Mouse (Mus musculus) limb, embryonic 14.5 days (tissue): ENCODE data around the gene Lnx2. TPM values are rescaled to one million over a fixed set of nuclear protein-coding genes. Genes with fewer than 3 reads are reported as not detected.

Source experiments
- ATAC-seq: fragments of 200-750 bp; cut with Nextera tagmentation; 2 replicates; pipeline ENCODE4 v1.8.0; 2017; ENCODE audit warnings: low read depth, moderate number of reproducible peaks, moderate TSS enrichment; ENCODE audit not compliant: low FRiP score
- DNase-seq: peaks from one replicate; pipeline ENCODE4 v3.0.0-alpha.2; 2015; ENCODE audit warnings: low spot score
- H3K27ac ChIP-seq: fragments of 300-500 bp; sonication (generic); replicated peaks from 2 replicates; pipeline ENCODE4 v1.5.1; 2014; ENCODE audit warnings: low read depth, mild to moderate bottlenecking, low read length, moderate library complexity, mixed read lengths
- H3K27me3 ChIP-seq: fragments of 300-500 bp; sonication (generic); 2 replicates; pipeline ENCODE4 v1.6.1; 2014; ENCODE audit warnings: low read length, mixed read lengths; ENCODE audit not compliant: control insufficient read depth, insufficient read depth
- H3K36me3 ChIP-seq: fragments of 300-500 bp; sonication (generic); 2 replicates; pipeline ENCODE4 v1.6.1; 2014; ENCODE audit warnings: mild to moderate bottlenecking, low read length, moderate library complexity, mixed read lengths; ENCODE audit not compliant: control insufficient read depth, insufficient read depth
- H3K4me1 ChIP-seq: fragments of 300-500 bp; sonication (generic); 2 replicates; pipeline ENCODE4 v1.6.1; 2014; ENCODE audit warnings: antibody characterized with exemption, low read length, mixed read lengths; ENCODE audit not compliant: control insufficient read depth, insufficient read depth
- H3K4me2 ChIP-seq: fragments of 300-500 bp; sonication (generic); replicated peaks from 2 replicates; pipeline ENCODE4 v1.6.1; 2014; ENCODE audit warnings: low read depth, mild to moderate bottlenecking, low read length, moderate library complexity; ENCODE audit not compliant: severe bottlenecking
- H3K4me3 ChIP-seq: fragments of 300-500 bp; sonication (generic); replicated peaks from 2 replicates; pipeline ENCODE4 v1.5.1; 2014; ENCODE audit warnings: low read length
- H3K9ac ChIP-seq: fragments of 300-500 bp; sonication (generic); 2 replicates; pipeline ENCODE4 v1.6.1; 2014; ENCODE audit warnings: mild to moderate bottlenecking, low read depth, low read length, moderate library complexity; ENCODE audit not compliant: severe bottlenecking
- H3K9me3 ChIP-seq: fragments of 300-500 bp; sonication (generic); 2 replicates; pipeline ENCODE4 v1.6.1; 2016; ENCODE audit warnings: low read length; ENCODE audit not compliant: control insufficient read depth
- POLR2A ChIP-seq: fragments of 200-500 bp; IDR thresholded peaks from 2 replicates; pipeline ENCODE4 v1.8.0; 2012; ENCODE audit warnings: inconsistent platforms, mild to moderate bottlenecking, moderate library complexity, borderline replicate concordance; ENCODE audit not compliant: insufficient read depth, insufficient read length; ENCODE audit errors: extremely low read depth
- WGBS: fragments of 180-500 bp; shearing (Covaris S2); extraction: QIAGEN DNeasy Blood & Tissue Kit; methylation state at CpG from one replicate; pipeline ENCODE4 v1.1.7; 2014; 5-methylcytosine and 5-hydroxymethylcytosine counted together
- polyA plus RNA-seq, 2 experiments: library from polyadenylated mRNA; depleted of rRNA in 1 of 2; stranded (reverse) in 1 of 2; unstranded in 1 of 2; fragments of >200 nt; fragmentation: Nextera tagmentation in 1 of 2; extraction: Ambion mirVana in 1 of 2; gene quantifications; 2 replicates each; pipeline versions ENCODE4 v1.2.1 to v1.2.3; 2012 to 2014

Gene Lnx2
- polyA plus RNA-seq, 2 experiments = 13.7 TPM

DNA sequence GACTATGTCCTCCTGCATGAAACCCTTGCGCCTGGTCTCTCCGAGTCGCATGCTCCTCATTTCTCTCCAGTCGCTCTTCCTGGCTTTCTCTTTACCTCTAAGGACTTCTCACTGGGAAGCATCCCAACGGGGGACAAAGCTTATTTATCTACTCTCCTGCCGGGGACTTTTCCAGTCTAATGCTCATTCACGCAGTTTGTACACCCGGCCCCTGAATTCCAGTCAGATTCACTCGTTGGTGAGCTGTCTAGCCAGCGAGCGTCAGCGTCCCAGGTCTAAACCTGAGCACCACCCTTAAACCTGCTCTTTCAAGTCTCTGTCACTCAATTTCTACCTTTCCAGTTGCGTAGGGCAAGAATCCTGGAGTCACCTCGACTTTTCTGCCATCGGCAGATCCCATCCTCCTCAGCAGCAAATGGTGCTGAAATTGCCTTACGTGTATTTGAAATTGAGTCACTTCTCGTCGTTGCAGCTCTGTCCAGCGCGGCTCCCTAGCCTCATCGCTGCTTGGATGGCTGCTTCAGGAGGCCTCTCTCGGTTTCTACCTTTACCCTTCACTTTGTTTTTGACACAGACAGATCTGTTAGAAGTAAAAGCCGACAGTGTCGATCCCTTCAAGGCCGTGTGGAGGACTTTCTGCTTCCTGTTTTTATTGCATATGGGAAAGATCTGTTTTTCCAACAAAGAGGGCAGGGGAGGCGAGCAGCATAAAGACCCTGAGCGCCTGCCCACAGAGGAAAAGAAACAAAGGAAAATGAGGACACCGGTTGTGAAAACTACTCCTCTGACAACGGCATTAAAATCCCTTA, 24.7 kb downstream of the Lnx2 start:
- DNase-seq (no peak), ATAC-seq (no peak)
- no peak for TF ChIP-seq POLR2A
- 62% methylated on average over 29 of the region's 29 CpGs for WGBS
- Histone ChIP-seq H3K36me3 (no peaks in the 10 kb centered on the region), H3K4me2 (no peak overlapping the region), H3K4me3 (no peak overlapping the region), H3K9ac (no peak overlapping the region), H3K27me3 (no peaks in the 10 kb centered on the region), H3K27ac (no peak overlapping the region), H3K4me1 (no peaks in the 10 kb centered on the region), H3K9me3 (no peaks in the 10 kb centered on the region)

DNA sequence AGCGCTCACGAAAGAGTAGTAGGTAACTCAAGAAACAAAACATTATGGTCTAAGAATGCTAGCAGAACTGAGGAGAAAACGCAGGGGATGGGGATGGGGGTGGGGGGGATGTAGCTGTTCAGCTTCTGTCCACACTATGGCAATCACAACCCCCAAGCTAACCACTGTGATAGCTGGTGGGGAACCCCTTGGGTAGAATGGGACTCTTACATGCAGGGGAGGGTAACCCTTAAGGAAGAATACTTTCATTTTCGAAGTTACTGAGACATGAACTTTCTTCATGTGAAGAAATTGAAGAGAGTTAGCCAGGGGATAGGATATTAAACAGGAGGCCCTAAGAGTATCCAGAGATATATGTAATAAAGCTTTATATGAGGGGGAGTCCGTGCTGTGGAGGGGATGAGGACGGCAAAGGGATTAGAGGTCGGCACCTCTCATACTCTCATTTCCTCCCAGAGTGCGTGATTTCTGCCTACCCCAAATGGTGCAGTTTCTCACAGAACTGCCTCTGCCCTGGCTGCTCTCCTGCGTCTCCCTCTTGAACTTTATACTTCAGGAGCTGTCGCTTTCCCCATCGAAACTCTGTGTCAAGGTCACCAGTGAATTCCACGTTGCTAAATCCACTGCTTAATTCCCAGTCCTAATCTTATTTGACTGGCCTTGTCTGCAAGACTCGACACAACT, 25.4 kb downstream of the Lnx2 start:
- no peak overlapping the region for H3K9ac ChIP-seq
- H3K9me3 ChIP-seq = no peaks in the 10 kb centered on the region
- TF ChIP-seq POLR2A = no peak
- no peaks in the 10 kb centered on the region for H3K27me3 ChIP-seq
- no peak overlapping the region for H3K27ac ChIP-seq
- H3K4me1 ChIP-seq = no peaks in the 10 kb centered on the region
- H3K36me3 ChIP-seq = no peaks in the 10 kb centered on the region
- DNase-seq = no peak
- WGBS = 73% methylated on average over 13 of the region's 13 CpGs
- no peak overlapping the region for H3K4me2 ChIP-seq
- ATAC-seq = no peak
- no peak overlapping the region for H3K4me3 ChIP-seq

DNA sequence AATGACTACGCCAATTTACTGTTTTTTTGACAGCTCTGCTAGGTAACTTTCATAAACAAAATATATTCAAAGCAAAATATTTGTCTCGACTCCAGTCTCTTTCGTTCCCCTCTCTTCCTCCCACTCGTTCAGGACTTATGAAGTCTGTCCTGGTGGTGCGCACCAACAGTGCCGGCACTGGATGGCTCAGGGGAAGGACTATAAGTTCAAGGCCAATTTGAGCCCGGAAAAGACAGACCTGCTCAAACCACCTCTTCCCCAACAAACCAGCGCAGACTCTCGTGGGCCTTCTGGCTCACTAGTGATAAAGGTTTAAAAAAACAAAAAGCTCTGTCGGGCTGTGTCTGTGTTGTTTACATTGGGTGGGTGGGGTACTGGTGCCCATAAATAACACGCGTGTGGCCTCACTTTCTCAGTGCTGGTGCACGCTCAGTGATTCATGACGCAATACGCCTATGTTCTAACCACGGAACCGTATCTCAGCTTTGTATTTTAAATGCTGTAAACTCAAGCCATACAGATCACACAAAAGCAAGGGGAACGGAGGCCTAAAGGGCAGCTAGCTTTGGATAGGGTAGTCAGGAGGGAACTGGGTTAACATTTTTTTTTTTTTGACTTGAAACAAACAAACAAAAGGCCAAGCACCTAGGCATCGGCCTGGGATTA, 26.7 kb downstream of the Lnx2 start:
- TF ChIP-seq POLR2A = no peak
- 75% methylated on average over 19 of the region's 19 CpGs for WGBS
- Histone ChIP-seq H3K4me1 (no peaks in the 10 kb centered on the region), H3K27me3 (no peaks in the 10 kb centered on the region), H3K4me3 (no peak overlapping the region), H3K27ac (no peak overlapping the region), H3K9me3 (no peaks in the 10 kb centered on the region), H3K9ac (no peak overlapping the region), H3K4me2 (no peak overlapping the region), H3K36me3 (no peaks in the 10 kb centered on the region)
- DNase-seq = no peak
- ATAC-seq = no peak

DNA sequence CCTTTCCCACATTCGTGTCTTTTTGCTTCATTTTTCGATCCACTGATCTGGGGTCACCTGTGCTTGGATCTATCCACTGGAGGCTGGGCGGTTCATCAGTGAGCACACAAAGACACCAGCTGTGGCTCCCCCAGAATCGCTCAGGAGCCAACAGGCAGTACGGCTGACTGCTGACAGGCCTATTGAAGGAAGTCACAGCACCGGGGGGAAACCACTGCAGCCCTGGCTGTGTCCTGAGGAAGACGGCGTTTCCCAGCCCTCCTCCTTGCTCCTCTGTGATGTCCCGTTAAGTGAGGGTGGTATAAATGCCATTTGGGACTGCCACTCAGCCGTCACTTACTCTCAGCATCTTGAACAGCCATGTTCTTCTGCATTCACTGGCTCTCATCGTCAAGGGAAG, 30.5 kb downstream of the Lnx2 start:
- H3K9ac ChIP-seq = no peak overlapping the region
- no peaks in the 10 kb centered on the region for H3K9me3 ChIP-seq
- no peak for DNase-seq
- no peak for ATAC-seq
- no peaks in the 10 kb centered on the region for H3K27me3 ChIP-seq
- no peak overlapping the region for H3K4me3 ChIP-seq
- TF ChIP-seq POLR2A = no peak
- WGBS = 66% methylated on average over 11 of the region's 11 CpGs
- no peak overlapping the region for H3K27ac ChIP-seq
- peaks cover 10% of the 10 kb centered on the region; the same call in 1 of the 2 replicates for H3K36me3 ChIP-seq
- H3K4me1 ChIP-seq = 0 out of 2 replicates have a peak, but pooled peaks cover 3% of the 10 kb centered on the region
- H3K4me2 ChIP-seq = no peak overlapping the region

DNA sequence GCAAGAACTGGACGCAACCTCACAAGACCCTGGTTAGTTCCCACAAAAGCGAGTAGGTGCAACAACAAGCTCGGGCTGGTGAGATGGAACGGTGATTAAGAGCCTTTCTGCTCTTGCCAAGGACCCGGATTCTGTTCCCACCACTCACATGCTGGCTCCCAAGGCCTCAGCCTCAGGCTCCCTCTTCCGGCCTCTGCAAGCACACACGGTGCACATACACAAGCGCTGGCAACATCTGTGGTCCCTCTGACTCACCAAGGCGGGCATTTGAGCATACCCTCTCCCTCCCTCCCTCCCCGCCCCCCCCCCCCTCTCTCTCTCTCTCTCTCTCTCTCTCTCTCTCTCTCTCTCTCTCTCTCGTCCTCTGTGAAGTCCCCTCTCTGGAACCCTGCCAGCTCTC, 31.1 kb downstream of the Lnx2 start:
- no peak overlapping the region for H3K27ac ChIP-seq
- H3K4me1 ChIP-seq = 0 out of 2 replicates have a peak, but pooled peaks cover 3% of the 10 kb centered on the region
- no peak for TF ChIP-seq POLR2A
- H3K27me3 ChIP-seq = no peaks in the 10 kb centered on the region
- ATAC-seq (no peak), DNase-seq (no peak)
- 68% methylated on average over 9 of the region's 11 CpGs for WGBS
- no peak overlapping the region for H3K4me3 ChIP-seq
- no peaks in the 10 kb centered on the region for H3K9me3 ChIP-seq
- H3K36me3 ChIP-seq = peaks cover 15% of the 10 kb centered on the region
- H3K4me2 ChIP-seq = no peak overlapping the region
- no peak overlapping the region for H3K9ac ChIP-seq
